Mouse (Mus musculus): ENCODE data around the gene Hacd3. TPM values are rescaled to one million over a fixed set of nuclear protein-coding genes. Genes with fewer than 3 reads are reported as not detected.

Hacd3 gene
- total RNA-seq, 2 experiments from 2014 or later: 8.2 to 11.9 TPM

GRCm38 (mm10) chr9:64951161-64951657 lies 70.3 kb downstream of the Hacd3 start, which contains the start of gene Slc24a1:
Gene Slc24a1, minus strand, starts transcription at chr9:64951607.
- DNase-seq: no peak

DNA sequence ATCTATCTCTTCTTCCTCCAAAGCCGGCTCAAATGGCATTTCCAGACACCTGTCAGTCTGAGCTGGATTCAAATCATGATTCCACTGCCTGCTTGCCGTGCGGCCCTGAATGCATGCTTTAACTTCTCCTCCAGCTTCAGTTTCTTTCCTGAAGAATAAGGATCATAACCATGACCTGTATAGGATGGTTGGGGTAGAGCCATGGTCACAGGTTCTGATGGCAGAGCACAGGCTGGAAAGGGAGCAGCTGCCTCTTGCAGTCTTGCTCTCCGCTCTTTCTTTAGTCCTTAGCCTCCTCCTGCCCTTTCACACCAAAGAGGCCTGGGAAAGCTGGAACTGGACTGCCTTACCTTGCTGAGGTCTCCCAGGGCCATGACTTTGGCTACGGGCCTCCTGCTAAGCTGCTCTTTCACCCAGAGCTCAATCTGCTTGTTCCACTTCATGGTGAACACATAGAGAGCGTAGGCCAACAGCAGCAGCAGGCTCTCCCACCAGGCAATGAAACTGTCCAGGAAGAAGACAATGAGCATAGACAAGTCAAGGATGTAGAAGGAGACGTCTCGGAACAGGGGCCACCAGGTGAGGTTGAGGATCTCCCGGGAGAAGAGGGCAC lies 73.9 kb downstream of the Hacd3 start:
- no peak for DNase-seq

DNA sequence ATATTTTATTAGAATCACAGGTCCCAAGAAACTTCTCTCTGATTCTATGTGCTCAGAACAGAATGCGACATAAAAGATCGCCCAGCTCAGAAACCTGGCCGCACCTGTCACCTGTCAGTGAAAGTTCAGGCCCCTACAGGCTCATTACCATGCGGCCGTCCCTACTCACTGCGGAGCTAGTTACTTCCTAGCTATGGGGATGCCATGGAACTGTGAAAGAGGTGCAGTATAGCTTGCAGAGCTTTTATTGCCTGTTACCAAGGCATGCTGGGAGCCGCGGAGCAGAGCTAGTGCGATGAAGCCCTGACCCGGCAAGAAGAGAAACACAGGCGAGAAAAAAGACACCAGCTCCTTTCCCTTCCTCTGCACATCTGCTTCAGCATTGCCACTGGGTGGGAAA lies 77.5 kb downstream of the Hacd3 start:
- DNase-seq: no peak

DNA sequence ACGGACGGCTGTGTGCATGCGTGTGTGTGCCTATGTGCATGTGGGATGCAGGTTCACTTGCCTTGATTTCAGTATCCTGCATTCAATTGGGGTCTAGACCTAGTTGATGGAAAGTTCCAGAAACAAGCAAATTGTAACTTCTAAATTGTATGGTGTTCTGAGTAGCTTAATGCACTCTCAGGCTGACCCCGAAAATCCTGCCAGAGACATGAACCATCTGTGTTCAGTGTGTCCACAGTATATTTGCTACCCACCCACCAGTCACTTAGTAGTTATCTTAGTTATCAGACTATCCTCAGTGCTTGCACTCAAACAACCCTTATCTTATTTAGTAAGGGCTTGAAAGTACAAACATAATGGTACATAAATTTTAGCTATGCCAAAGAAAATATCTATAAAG lies 79.8 kb downstream of the Hacd3 start:
- DNase-seq: no peak

GRCm38 (mm10) chr9:64940731-64941346 lies 80.7 kb downstream of the Hacd3 start:
- no peak for DNase-seq

- no peak for DNase-seq
Measured at GRCm38 (mm10) chr9:64939790-64940189, 81.7 kb downstream of the Hacd3 start.

- no peak for DNase-seq
Measured at GRCm38 (mm10) chr9:64939281-64939680, 82.2 kb downstream of the Hacd3 start.

GRCm38 (mm10) chr9:64938535-64938934 lies 83.0 kb downstream of the Hacd3 start:
- no peak for DNase-seq

DNA sequence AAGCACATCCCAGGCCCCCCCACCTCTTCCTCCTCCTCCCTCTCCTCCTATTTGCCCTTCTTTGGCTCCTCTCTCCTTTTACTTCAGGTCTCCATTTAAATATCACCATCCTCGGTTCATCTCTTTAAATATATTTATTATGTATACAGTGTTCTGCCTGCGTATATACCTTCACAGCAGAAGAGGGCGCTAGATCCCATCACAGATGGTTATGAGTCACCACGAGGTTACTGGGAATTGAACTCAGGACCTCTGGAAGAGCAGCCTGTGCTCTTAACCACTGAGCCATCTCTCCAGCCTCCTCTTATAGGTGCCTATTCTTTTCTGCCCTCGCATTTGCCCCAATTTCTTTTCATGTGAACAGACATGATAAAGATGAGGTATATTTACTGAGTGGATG lies 84.0 kb downstream of the Hacd3 start:
- DNase-seq: no peak

Small RNA genes lying within 50 kb of the gene (microRNA-seq; reads per million reads assigned to microRNA genes)
- gene Gm25640 (ENCODE audit: borderline replicate concordance in 2 of 2): 0 reads per million in 2 experiments

Other genes with a start within 250 kb of the Hacd3 start
- 1 to 10 TPM; 3.1 to 3.4 TPM for gene Dennd4a, start 210.4 kb downstream of the Hacd3 start, total RNA-seq (2021)
- not detected for gene Slc24a1, start 70.1 kb downstream of the Hacd3 start, total RNA-seq (2021)
- gene Ints14, start 60.8 kb downstream of the Hacd3 start, total RNA-seq (2021): 10 to 100 TPM; 15.3 to 17.8 TPM
- 100 to 1,000 TPM; 101 to 128 TPM for gene Dpp8, start 10.7 kb upstream of the Hacd3 start, total RNA-seq (2021)
- 10 to 100 TPM; 26.4 to 27.3 TPM for gene Igdcc4, start 79.8 kb upstream of the Hacd3 start, total RNA-seq (2021)
- gene Igdcc3, start 119.5 kb upstream of the Hacd3 start, total RNA-seq (2021): under 1 TPM; 0.21 to 0.33 TPM
- 1 to 10 TPM; 3.8 to 5.3 TPM for gene Parp16, start 173.7 kb upstream of the Hacd3 start, total RNA-seq (2021)
- gene Cilp, start 243.5 kb upstream of the Hacd3 start, total RNA-seq (2021): 100 to 1,000 TPM in 1 of 2 experiments, 10 to 100 TPM in 1; 28.8 to 105 TPM

Data from gastrocnemius, postnatal 25 days (tissue).